Mouse (Mus musculus): Measurements from ENCODE around the gene Ccdc154.

The Ccdc154 gene

GRCm38 (mm10) chr17:25184129-25184691, 21.9 kb downstream of the Ccdc154 start, which contains the start of gene BC003965:
Gene BC003965 (plus strand): TSS chr17:25184554.
- DNase-seq (ENCODE audit: low read depth, low spot score), result peak; percentile 100

- peak; percentile 35 for DNase-seq (ENCODE audit: low read depth, low spot score)
Observed at GRCm38 (mm10) chr17:25184961-25185360, 22.7 kb downstream of the Ccdc154 start.

- DNase-seq (ENCODE audit: low read depth, low spot score), result no peak
Observed at GRCm38 (mm10) chr17:25187784-25188149, 25.5 kb downstream of the Ccdc154 start.

GRCm38 (mm10) chr17:25188150-25189031, 26.1 kb downstream of the Ccdc154 start, which contains the start of gene Unkl:
Gene Unkl (plus strand): TSS chr17:25188397.
- DNase-seq (ENCODE audit: low read depth, low spot score), result peak; percentile 55

- DNase-seq (ENCODE audit: low read depth, low spot score), result no peak
Observed at GRCm38 (mm10) chr17:25189091-25189490, 26.8 kb downstream of the Ccdc154 start.

GRCm38 (mm10) chr17:25202401-25202800, 40.1 kb downstream of the Ccdc154 start:
- no peak for DNase-seq (ENCODE audit: low read depth, low spot score)

GRCm38 (mm10) chr17:25210006-25210405, 47.7 kb downstream of the Ccdc154 start:
- no peak for DNase-seq (ENCODE audit: low read depth, low spot score)

GRCm38 (mm10) chr17:25210680-25211466, 48.6 kb downstream of the Ccdc154 start:
- peak; percentile 89 for DNase-seq (ENCODE audit: low read depth, low spot score)

GRCm38 (mm10) chr17:25211705-25212104, 49.4 kb downstream of the Ccdc154 start:
- DNase-seq (ENCODE audit: low read depth, low spot score), result peak; percentile 74

GRCm38 (mm10) chr17:25215431-25215830, 53.2 kb downstream of the Ccdc154 start:
- no peak for DNase-seq (ENCODE audit: low read depth, low spot score)

- DNase-seq (ENCODE audit: low read depth, low spot score), result peak; percentile 68
Observed at GRCm38 (mm10) chr17:25218967-25219366, 56.7 kb downstream of the Ccdc154 start.

- no peak for DNase-seq (ENCODE audit: low read depth, low spot score)
Observed at GRCm38 (mm10) chr17:25219492-25220295, 57.4 kb downstream of the Ccdc154 start.

GRCm38 (mm10) chr17:25220746-25221145, 58.5 kb downstream of the Ccdc154 start:
- DNase-seq (ENCODE audit: low read depth, low spot score), result no peak

Data from brain, adult 2 months (tissue).